Mouse (Mus musculus) forebrain, postnatal 0 days (tissue): ENCODE results near the gene Snrpf. TPM values are rescaled to one million over a fixed set of nuclear protein-coding genes. Genes with fewer than 3 reads are reported as not detected.
"Not testable (repeated sequence)": the region's sequence is repeated elsewhere in the genome, so short reads cannot be mapped to it uniquely, and the experiment has no call there.

ENCODE experiments used
- ATAC-seq: fragments of 200-750 bp; cut with Nextera tagmentation; 2 replicates; pipeline ENCODE4 v1.8.0; 2017; ENCODE audit warnings: mild to moderate bottlenecking, moderate library complexity
- DNase-seq: peaks from one replicate; pipeline ENCODE4 v3.0.0-alpha.2; 2015
- H3K27ac ChIP-seq: fragments of 300-500 bp; sonication (generic); 2 replicates; pipeline ENCODE4 v1.5.1; 2014; ENCODE audit warnings: low read depth, mild to moderate bottlenecking, antibody characterized with exemption, low read length, moderate library complexity, mixed read lengths
- H3K27me3 ChIP-seq: fragments of 300-500 bp; sonication (generic); 2 replicates; pipeline ENCODE4 v1.6.1; 2014; ENCODE audit warnings: mild to moderate bottlenecking, low read length, mixed read lengths; ENCODE audit not compliant: insufficient read depth
- H3K36me3 ChIP-seq: fragments of 300-500 bp; sonication (generic); 2 replicates; pipeline ENCODE4 v1.6.1; 2014; ENCODE audit warnings: mild to moderate bottlenecking, moderate library complexity; ENCODE audit not compliant: insufficient read depth
- H3K4me1 ChIP-seq: fragments of 300-500 bp; sonication (generic); 2 replicates; pipeline ENCODE4 v1.6.1; 2014; ENCODE audit warnings: antibody characterized with exemption; ENCODE audit not compliant: insufficient read depth
- H3K4me2 ChIP-seq: fragments of 300-500 bp; sonication (generic); 2 replicates; pipeline ENCODE4 v1.6.1; 2014; ENCODE audit warnings: low read depth, mild to moderate bottlenecking, moderate library complexity
- H3K4me3 ChIP-seq: fragments of 300-500 bp; sonication (generic); 2 replicates; pipeline ENCODE4 v1.5.1; 2014; ENCODE audit warnings: low read depth, low read length, mixed read lengths
- H3K9ac ChIP-seq: fragments of 300-500 bp; sonication (generic); 2 replicates; pipeline ENCODE4 v1.6.1; 2014; ENCODE audit warnings: mild to moderate bottlenecking
- H3K9me3 ChIP-seq: fragments of 300-500 bp; sonication (generic); 2 replicates; pipeline ENCODE4 v1.6.1; 2016; ENCODE audit warnings: low read length
- CTCF ChIP-seq: sonication (generic); IDR thresholded peaks from 2 replicates; pipeline ENCODE4 v1.5.1; 2016; ENCODE audit warnings: antibody characterized with exemption, control low read depth, low read depth
- WGBS: fragments of 180-500 bp; shearing (Covaris S2); extraction: QIAGEN DNeasy Blood & Tissue Kit; methylation state at CpG from one replicate; pipeline ENCODE4 v1.1.7; 2014; 5-methylcytosine and 5-hydroxymethylcytosine counted together
- polyA plus RNA-seq: library from polyadenylated mRNA; unstranded; fragments of >200 nt; fragmentation: Nextera tagmentation; extraction: Ambion mirVana; gene quantifications from 2 replicates; pipeline ENCODE4 v1.2.1, GENCODE M21; 2015
- total RNA-seq: library from RNA; depleted of rRNA; stranded (reverse); fragments of >200 nt; gene quantifications from 2 replicates; pipeline ENCODE4 v1.2.3, GENCODE M21; 2014

Snrpf gene
- total and polyA plus RNA-seq, 2 experiments from 2014 or later = 48.4 to 68.5 TPM

DNA sequence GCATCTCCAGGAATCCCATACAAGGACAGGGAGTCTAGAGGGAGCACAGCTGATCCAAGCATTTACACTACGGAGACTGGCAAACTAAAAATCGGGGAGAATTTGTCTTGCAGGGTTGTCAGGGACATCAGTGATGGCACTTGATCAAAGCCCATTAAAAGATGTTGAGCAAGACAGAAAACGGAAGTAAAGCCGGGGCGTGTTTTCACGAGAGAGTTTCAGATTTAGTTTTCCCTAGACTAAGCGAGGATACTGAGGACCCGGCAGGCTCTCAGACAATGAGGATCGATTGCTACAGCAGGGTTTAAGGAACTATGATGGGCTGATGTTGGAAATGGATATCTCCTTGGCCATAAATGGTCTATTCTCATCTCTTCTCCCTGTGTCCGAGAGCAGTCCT lies 22.4 kb downstream of the Snrpf start:
- Histone ChIP-seq H3K36me3 (no peaks in the 10 kb centered on the region), H3K27me3 (no peaks in the 10 kb centered on the region), H3K4me2 (no peak overlapping the region), H3K27ac (no peak overlapping the region), H3K4me3 (no peak overlapping the region), H3K4me1 (no peaks in the 10 kb centered on the region), H3K9ac (no peak overlapping the region), H3K9me3 (no peaks in the 10 kb centered on the region)
- no peak for TF ChIP-seq CTCF
- no peak for ATAC-seq
- no peak for DNase-seq
- WGBS = 92% methylated on average over 10 of the region's 10 CpGs

DNA sequence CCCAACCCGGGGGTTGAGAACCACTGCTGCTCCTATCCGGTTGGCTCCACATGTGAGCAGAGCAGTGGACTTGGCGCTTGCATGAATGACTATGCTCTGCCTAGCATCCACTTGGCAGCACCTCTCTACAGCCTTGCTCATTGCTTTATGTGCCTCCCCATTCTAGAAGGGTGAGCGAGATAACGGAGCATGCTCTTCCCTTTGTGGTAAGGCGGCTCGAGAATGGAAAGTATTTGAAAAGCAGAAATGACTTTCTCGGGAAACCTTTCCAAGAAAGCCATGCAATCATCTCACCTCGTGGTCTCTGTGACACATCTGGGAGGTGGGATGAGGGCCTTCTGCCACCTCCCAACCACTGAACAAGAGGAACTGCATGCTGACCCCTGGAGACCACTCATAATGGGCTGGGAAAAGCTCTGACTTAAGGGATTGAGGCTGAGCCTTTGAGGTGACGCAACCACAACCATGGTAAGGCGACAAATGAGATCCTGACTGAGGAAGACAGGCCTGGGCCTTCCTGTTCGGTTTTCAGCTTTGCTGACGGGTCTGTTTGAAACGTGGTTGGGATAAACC lies 24.9 kb downstream of the Snrpf start:
- no peaks in the 10 kb centered on the region for H3K9me3 ChIP-seq
- DNase-seq (no peak), ATAC-seq (no peak)
- no peak overlapping the region for H3K4me3 ChIP-seq
- H3K27me3 ChIP-seq = no peaks in the 10 kb centered on the region
- no peak for TF ChIP-seq CTCF
- H3K9ac ChIP-seq = no peak overlapping the region
- H3K27ac ChIP-seq = no peak overlapping the region
- WGBS = 91% methylated on average over 14 of the region's 14 CpGs
- H3K36me3 ChIP-seq = no peaks in the 10 kb centered on the region
- H3K4me1 ChIP-seq = no peaks in the 10 kb centered on the region
- no peak overlapping the region for H3K4me2 ChIP-seq

- WGBS = 62% methylated on average over 9 of the region's 9 CpGs
- H3K36me3 ChIP-seq = no peaks in the 10 kb centered on the region
- no peak overlapping the region for H3K4me2 ChIP-seq
- no peaks in the 10 kb centered on the region for H3K27me3 ChIP-seq
- H3K27ac ChIP-seq = no peak overlapping the region
- no peaks in the 10 kb centered on the region for H3K4me1 ChIP-seq
- no peak overlapping the region for H3K9ac ChIP-seq
- no peak for ATAC-seq
- no peak for DNase-seq
- no peak overlapping the region for H3K4me3 ChIP-seq
- TF ChIP-seq CTCF = no peak
- H3K9me3 ChIP-seq = no peaks in the 10 kb centered on the region
Observed at GRCm38 (mm10) chr10:93559786-93560185, 29.7 kb downstream of the Snrpf start.

DNA sequence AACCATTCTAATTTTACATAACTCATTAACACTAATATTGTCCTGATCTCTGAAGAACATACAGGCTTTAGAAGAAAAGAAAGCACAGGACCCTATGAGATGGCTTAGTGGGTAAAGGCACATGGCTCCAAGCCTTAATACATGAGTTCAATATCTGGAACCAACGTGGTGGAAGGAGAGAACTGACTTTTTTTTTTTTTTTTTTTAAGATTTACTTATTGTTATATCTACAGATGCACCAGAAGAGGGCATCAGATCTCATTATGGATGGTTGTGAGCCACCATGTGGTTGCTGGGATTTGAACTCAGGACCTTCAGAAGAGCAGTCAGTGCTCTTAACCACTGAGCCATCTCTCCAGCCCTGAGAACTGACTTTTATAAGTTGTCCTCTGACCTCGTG lies 31.5 kb downstream of the Snrpf start:
- H3K4me1 ChIP-seq, H3K4me3 ChIP-seq, DNase-seq, H3K9ac ChIP-seq, H3K27ac ChIP-seq, H3K9me3 ChIP-seq, H3K4me2 ChIP-seq, ATAC-seq, H3K27me3 ChIP-seq, H3K36me3 ChIP-seq: not testable (repeated sequence)
- 76% methylated on average over 2 of the region's 2 CpGs for WGBS

DNA sequence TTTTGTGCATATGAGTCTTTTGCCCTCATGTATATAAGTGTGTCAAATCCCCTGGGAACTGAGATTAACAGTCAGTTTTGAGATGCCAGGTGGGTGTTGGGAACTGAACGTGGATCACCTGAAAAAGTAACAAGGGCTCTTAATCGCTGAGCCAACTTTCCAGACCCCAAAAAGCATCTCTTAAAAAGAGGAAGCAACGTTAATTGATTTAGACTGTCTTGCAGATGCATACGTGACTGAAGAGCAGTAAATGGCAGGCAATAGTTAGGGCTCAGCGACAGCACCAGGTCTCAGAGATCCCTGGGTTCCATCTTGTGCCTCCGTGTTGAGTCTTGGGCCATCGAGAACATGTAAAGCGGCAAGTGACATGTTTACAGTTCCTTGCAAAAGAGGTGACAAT lies 36.9 kb downstream of the Snrpf start:
- Histone ChIP-seq H3K4me1 (no peaks in the 10 kb centered on the region), H3K27me3 (no peaks in the 10 kb centered on the region), H3K36me3 (no peaks in the 10 kb centered on the region), H3K27ac (no peak overlapping the region), H3K4me3 (no peak overlapping the region), H3K9me3 (no peaks in the 10 kb centered on the region), H3K9ac (no peak overlapping the region), H3K4me2 (no peak overlapping the region)
- no peak for ATAC-seq
- no peak for TF ChIP-seq CTCF
- no peak for DNase-seq
- 80% methylated on average over 8 of the region's 8 CpGs for WGBS

DNA sequence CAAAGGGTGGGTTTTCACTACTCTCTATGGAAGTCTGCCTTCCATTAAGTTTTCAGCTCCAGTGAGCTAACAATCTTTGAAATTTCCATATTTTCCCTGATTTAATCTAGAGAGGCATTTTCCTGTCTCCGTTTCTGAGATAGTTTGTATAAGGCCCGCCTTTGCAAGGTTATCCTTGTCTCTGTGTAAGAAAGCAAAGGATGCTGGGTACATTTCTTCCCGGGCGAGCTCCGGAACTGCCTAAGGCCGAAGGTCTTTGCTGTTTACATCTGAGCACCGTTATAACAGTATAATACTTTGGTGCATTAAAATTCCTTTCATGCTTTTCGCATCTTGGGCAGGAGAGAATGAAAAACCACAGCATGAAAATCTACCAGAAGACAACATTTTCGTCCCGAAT lies 39.7 kb downstream of the Snrpf start:
- no peaks in the 10 kb centered on the region for H3K36me3 ChIP-seq
- no peak for DNase-seq
- H3K9me3 ChIP-seq = no peaks in the 10 kb centered on the region
- no peak for TF ChIP-seq CTCF
- no peak overlapping the region for H3K27ac ChIP-seq
- H3K4me2 ChIP-seq = no peak overlapping the region
- WGBS = 86% methylated on average over 10 of the region's 10 CpGs
- H3K4me3 ChIP-seq = no peak overlapping the region
- H3K27me3 ChIP-seq = no peaks in the 10 kb centered on the region
- no peaks in the 10 kb centered on the region for H3K4me1 ChIP-seq
- no peak overlapping the region for H3K9ac ChIP-seq
- ATAC-seq = no peak

DNA sequence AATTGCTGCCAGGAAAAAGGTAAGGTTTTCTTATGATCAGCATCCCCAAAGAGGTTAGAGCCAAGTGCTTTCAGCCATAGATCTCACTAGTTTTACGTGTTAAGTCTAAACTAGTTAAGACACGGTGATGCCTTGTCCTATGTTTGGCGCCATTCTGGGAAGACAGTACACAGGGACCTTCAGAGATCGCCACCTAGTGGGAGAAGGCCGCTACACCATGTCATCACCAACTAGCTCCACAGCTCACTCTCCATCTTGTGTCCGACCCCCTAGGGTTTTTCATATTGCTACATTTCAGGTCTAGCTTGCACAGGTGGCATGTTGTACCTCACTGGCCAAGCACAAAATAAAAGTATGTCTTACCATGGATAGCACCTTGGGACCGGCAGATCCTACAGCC lies 40.5 kb downstream of the Snrpf start:
- no peak overlapping the region for H3K9ac ChIP-seq
- no peak overlapping the region for H3K4me2 ChIP-seq
- peak; percentile 91 for TF ChIP-seq CTCF
- H3K4me1 ChIP-seq = no peaks in the 10 kb centered on the region
- H3K27ac ChIP-seq = no peak overlapping the region
- 13% methylated on average over 7 of the region's 7 CpGs for WGBS
- ATAC-seq = peak; percentile 86
- H3K27me3 ChIP-seq = no peaks in the 10 kb centered on the region
- no peaks in the 10 kb centered on the region for H3K36me3 ChIP-seq
- peak; percentile 83 for DNase-seq
- no peak overlapping the region for H3K4me3 ChIP-seq
- no peaks in the 10 kb centered on the region for H3K9me3 ChIP-seq

GRCm38 (mm10) chr10:93547741-93548270 lies 41.7 kb downstream of the Snrpf start:
- H3K27me3 ChIP-seq = no peaks in the 10 kb centered on the region
- WGBS = 94% methylated on average over 4 of the region's 4 CpGs

More at GRCm38 (mm10) chr10:93547741-93548270, 41.7 kb downstream of the Snrpf start:
- Histone ChIP-seq H3K4me3 (no peak overlapping the region), H3K4me2 (no peak overlapping the region), H3K9me3 (no peaks in the 10 kb centered on the region), H3K36me3 (no peaks in the 10 kb centered on the region), H3K27ac (no peak overlapping the region), H3K9ac (no peak overlapping the region), H3K4me1 (no peaks in the 10 kb centered on the region)
- ATAC-seq = no peak
- no peak for DNase-seq
- no peak for TF ChIP-seq CTCF
